Mouse (Mus musculus): ENCODE data around the gene Dnajc12.
A peak's percentile ranks its signal among the peaks of the same experiment; 100 is the strongest.
"Not testable (repeated sequence)": the region's sequence is repeated elsewhere in the genome, so short reads cannot be mapped to it uniquely, and the experiment has no call there.

Dnajc12 gene

DNA sequence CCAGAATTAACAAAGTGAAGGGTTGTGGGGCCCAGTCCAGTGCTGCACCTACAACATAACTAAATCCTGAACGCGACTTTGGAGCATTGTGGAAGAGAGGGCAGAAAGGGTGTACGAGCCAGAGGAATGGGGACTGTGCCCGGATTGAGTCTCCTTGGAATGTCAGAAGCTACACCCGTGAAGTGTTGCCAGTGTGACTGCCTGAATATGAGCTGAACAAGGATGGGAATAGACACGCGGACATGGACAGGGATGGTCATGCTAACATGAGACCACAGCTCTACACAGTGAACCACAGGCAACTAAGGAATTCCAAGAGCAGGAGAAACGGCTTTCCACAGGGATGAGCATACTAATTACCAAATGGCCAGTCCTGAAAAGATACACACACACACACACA lies 49.9 kb downstream of the Dnajc12 start:
- DNase-seq, result no peak

DNA sequence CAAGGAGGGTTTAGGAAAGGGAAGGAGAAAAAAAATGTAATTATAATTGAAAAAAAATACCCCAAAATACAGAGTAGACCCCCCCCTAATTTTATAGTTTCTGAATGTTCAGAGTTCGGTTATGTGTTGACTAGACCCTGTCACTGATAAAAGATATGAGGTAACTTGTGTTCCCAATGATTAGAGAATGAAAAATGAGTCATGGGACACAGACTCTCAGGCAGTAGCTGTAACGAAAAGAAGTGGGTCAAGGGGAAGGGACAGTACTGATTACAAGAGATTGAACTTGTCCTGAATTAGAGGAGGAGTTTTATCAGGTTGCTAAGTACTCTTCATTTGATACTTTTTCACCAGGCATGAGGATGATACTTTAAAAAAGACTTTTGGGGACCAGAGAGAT lies 50.6 kb downstream of the Dnajc12 start:
- DNase-seq, result no peak

DNA sequence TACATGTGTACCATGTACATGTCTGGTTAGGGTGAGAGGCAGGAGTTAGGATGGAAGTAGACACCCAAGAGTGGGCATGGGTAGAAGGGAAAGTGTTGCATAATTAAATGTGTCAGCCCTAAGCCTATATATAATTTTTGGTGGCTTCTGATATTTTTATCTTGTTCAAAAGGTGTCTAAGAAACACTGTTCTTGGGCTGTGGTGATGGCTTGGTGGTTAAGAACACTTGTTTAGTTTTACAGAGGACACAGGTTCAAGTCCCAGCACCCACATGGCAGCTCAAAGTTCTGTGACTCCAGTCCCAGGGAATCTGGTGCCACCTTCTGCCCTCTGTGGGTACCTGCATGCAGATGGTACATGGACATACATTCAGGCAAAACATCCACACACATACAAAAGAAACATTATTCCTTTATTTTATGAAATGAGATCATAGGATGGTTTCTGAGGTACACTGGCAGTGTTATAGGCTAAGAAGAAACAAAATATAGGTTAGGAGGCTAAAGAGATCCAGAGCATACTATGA lies 56.6 kb downstream of the Dnajc12 start:
- DNase-seq, result no peak

DNA sequence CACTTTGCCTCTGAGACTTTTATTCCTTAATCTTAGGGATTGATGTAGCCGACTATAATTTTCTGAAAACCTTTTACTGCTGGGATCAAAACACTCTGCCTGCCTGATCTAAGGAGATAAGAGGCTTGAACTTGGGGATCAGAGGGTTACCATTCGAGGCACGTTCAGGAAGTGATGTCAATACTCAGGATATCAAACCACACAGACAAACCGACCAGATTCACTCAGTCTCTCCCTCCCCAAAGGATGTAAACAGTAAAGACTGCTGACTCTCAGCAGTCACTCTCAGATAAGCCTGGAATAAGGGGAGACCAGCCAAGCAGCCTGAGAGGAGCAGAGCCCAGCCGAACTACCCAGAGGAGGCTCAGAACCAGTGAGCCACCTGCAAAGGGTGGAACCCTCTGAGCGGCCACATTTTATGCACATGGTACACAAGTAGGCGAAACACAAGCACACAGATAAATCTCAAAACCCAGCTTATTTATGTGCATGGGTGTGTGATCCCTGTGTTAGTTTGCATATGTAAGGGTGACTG lies 57.5 kb downstream of the Dnajc12 start:
- DNase-seq, result no peak

DNA sequence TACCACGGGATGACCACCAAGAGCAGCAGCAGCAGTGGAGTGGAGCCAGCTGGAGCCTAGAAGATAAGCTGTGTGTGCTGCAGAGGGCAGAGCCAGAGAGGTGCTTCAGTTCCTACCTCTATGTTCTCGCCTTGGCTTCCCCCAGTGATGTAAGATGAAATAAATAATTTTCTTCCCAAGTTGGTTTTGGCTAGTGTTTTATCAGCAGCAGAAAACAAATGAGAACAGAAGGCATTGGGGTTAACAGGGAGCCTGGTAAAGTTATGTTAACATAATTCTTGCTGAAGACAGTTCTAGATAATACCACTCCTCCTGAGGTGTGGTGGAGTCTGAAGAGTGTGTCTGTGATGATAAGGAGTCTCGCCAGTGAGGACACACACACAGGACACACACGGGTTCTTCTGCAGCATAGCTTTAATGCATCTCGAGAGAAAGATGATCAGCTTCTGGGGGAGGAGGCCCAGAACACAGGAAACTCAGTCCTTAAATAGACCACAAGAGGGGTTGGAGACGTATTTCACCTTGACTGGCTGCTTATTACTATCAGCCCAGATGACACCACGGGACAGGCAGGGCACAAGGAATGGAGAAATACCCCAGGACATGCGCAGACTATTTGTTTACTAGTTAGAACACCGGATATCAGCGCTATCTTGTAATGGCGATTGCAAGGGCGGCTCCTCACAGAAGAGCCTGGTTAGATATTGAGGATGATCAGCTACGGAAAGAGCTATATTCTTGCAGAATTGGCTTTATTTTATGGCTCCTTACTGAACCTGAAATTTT lies 62.6 kb downstream of the Dnajc12 start:
- not testable (repeated sequence) for DNase-seq

DNA sequence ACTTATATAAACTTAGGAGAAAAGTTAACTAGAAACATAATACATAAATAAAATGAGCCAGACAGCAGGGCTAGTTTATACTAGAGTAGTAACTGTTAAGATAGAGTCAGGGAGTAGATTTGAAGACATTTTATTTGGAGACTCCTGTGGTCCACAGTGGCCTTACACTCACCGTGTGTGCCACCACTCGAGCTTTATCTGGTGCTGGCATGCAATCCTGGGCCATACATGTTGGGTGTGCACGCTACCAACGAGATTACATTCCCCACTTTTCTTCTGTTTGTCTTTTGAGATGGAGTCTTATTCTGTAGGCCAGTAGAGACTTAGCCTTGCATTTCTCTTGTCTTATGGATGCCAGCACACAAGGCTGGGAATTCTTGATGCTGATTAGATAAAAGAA lies 71.7 kb downstream of the Dnajc12 start:
- no peak for DNase-seq

DNA sequence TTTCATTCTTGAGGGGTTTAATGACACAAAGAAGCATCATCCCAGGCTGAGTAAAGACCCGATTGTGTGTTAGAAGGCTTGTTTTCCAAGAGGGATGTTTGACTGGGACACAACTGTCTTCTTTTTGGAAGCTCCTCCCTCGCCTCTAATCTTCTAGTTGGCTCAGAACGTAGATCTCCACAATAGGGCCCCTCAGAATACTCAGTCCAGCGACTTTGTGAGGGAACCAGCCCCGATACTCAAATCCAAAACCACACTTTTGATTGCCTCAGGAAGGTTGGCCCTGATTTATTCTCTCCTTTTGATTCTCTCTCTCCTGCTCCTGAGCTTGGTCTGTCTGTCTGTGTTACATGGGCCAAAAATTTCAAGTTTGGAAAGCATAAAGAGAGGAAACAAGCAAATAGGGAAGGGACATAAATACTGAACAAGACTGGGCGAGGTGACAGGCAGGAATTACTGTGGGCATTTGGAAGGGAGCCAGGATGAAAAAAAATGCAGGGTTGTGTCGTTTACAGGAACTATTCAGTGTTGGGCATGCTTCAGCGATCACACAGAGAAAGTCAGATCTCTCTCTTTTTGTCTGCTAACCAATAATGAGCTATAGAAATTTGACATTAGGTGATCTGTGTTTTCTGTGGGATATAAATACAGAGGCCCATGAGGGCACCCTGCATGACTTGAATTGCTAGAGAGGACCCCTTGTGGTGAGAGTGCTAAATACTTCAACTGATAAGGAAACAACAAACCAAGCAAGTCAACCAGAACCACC lies 73.1 kb downstream of the Dnajc12 start:
- DNase-seq, result peak in 1 of 2 experiments; percentile 16

DNA sequence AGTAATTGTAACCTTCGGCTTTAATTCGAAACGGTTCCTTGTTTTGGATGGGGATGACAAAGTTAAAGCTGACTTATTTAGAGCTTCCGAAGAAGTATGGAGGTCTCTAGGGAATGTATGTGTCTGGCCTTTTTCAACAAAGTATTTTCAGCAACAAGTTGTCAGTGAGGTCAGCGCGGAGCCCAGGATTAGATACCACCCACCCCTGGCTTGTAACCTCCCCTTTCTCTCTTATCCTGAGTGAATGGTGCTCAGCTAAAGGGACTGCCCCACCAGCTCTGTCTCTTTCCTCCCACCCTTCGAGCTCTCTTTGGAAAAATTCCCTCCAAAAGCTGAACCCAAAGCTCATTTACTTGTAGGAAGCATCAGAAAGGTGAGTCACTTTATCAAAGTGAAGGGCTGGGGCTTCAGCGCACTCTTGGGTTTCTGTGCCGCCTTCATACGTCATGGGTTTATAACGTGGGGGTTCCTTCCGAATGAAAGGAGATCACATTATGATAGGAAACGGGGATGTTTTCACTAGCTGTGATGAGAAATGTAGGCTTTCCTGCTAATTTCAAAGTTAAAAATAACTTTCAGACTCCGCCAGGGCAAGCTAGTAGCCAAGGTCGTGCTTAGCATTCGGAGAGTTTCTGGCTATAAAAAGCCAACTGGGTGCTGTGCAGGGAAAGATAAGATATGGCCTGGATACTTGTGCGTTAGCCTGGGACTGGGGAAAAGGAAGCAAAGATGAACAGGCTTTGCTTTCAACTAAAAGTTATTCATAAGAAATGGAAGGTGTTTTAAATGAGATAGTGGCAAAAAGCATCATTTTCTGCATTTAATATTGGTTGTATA lies 75.3 kb downstream of the Dnajc12 start:
- DNase-seq, result no peak

Data from cerebellum, postnatal 25 days (tissue).